In genomic region chr11:97450305-97450922, GRCm38 (mm10) we compare ENCODE assay signal across 8 mouse cellular contexts. TPM values are rescaled to one million over a fixed set of nuclear protein-coding genes. Genes with fewer than 3 reads are reported as not detected.
DNase-seq lines count a peak whose midpoint lies in the region; ATAC-seq lines count a peak whose summit lies in the region.

No protein-coding gene starts in this region.

- peaks cover 58% of the 10 kb centered on the region for H3K4me1 ChIP-seq in heart, embryonic 10.5 days
- H3K4me1 ChIP-seq in limb, embryonic 15.5 days, result peaks cover 49% of the 10 kb centered on the region
- H3K4me1 ChIP-seq in neural tube, embryonic 13.5 days (replicated peaks), result peaks cover 61% of the 10 kb centered on the region

- peak overlapping the region; percentile 73 for H3K4me2 ChIP-seq in limb, embryonic 15.5 days
- H3K4me2 ChIP-seq in neural tube, embryonic 13.5 days, result peak overlapping the region; percentile 88

- H3K27ac ChIP-seq in heart, embryonic 10.5 days, result peak overlapping the region; percentile 84
- peak overlapping the region; percentile 89 for H3K27ac ChIP-seq in limb, embryonic 15.5 days
- H3K27ac ChIP-seq in neural tube, embryonic 13.5 days (replicated peaks), result peak overlapping the region; percentile 84

- peak; percentile 75 to 86 for DNase-seq in adrenal gland, adult (ENCODE audit: inconsistent age in 2 of 2, low spot score in 1 of 2)
- DNase-seq in adrenal gland, postnatal 4 days (ENCODE audit: low spot score in 2 of 2), result no peak
- DNase-seq in urinary bladder, postnatal 14 days (ENCODE audit: low spot score), result peak; percentile 47
- DNase-seq in urinary bladder, postnatal 10 days (ENCODE audit: low spot score), result no peak
- DNase-seq in heart, embryonic 10.5 days (ENCODE audit: low spot score), result no peak
- no peak for DNase-seq in embryo, embryonic 10.5 days (ENCODE audit: low spot score)

- H3K9me3 ChIP-seq in heart, embryonic 10.5 days, result no peaks in the 10 kb centered on the region
- H3K9me3 ChIP-seq in limb, embryonic 15.5 days, result no peaks in the 10 kb centered on the region
- no peaks in the 10 kb centered on the region for H3K9me3 ChIP-seq in neural tube, embryonic 13.5 days

- no peaks in the 10 kb centered on the region for H3K27me3 ChIP-seq in heart, embryonic 10.5 days (ENCODE audit: insufficient read depth, poor library complexity, severe bottlenecking)
- H3K27me3 ChIP-seq in limb, embryonic 15.5 days, result no peaks in the 10 kb centered on the region
- H3K27me3 ChIP-seq in neural tube, embryonic 13.5 days, result no peaks in the 10 kb centered on the region

- 43% methylated on average over 10 of the region's 10 CpGs for WGBS in heart, embryonic 10.5 days
- WGBS in limb, embryonic 15.5 days, result 20% methylated on average over 10 of the region's 10 CpGs
- 29% methylated on average over 10 of the region's 10 CpGs for WGBS in neural tube, embryonic 13.5 days

- peak overlapping the region; percentile 40; the same call in 1 of the 2 replicates for H3K9ac ChIP-seq in limb, embryonic 15.5 days
- peak overlapping the region; percentile 86 for H3K9ac ChIP-seq in neural tube, embryonic 13.5 days

- peak; percentile 17; the same call in 1 of the 2 replicates for ATAC-seq in limb, embryonic 15.5 days (ENCODE audit: insufficient number of reproducible peaks, low FRiP score, low TSS enrichment, low read depth)
- peak; percentile 67 for ATAC-seq in neural tube, embryonic 13.5 days (ENCODE audit: low read depth)

- peaks cover 100% of the 10 kb centered on the region for H3K36me3 ChIP-seq in heart, embryonic 10.5 days
- H3K36me3 ChIP-seq in limb, embryonic 15.5 days, result peaks cover 72% of the 10 kb centered on the region
- H3K36me3 ChIP-seq in neural tube, embryonic 13.5 days, result peaks cover 57% of the 10 kb centered on the region

- H3K4me3 ChIP-seq in heart, embryonic 10.5 days, result peak overlapping the region; percentile 55
- peak overlapping the region; percentile 54 for H3K4me3 ChIP-seq in limb, embryonic 15.5 days
- peak overlapping the region; percentile 65 for H3K4me3 ChIP-seq in neural tube, embryonic 13.5 days

RNA-seq across cellular contexts. Expression of gene Arhgap23, which starts 35.1 kb away (rescaled TPM):
- total RNA-seq in adrenal gland, postnatal 4 days (2021), result 10 to 100 TPM; 37.9 to 38.6 TPM
- polyA plus RNA-seq in heart, embryonic 10.5 days (2016; fragmentation: Nextera tagmentation; extraction: Ambion mirVana), result 6.8 and 7.8 TPM in 2 replicates
- 7.8 and 8.4 TPM in 2 replicates for polyA plus RNA-seq in limb, embryonic 15.5 days (2015; fragmentation: Nextera tagmentation; extraction: Ambion mirVana)
- polyA plus RNA-seq in neural tube, embryonic 13.5 days (2015; fragmentation: Nextera tagmentation; extraction: Ambion mirVana), result 6.8 and 7.4 TPM in 2 replicates

RNA-seq across cellular contexts. Expression of gene 4933428G20Rik, which starts 49.7 kb away (rescaled TPM):
- total RNA-seq in adrenal gland, postnatal 4 days (2021), result under 1 TPM; 0.37 to 0.48 TPM
- 1.3 TPM in 2 replicates for polyA plus RNA-seq in heart, embryonic 10.5 days (2016; fragmentation: Nextera tagmentation; extraction: Ambion mirVana)
- 0.93 and 1.1 TPM in 2 replicates for polyA plus RNA-seq in limb, embryonic 15.5 days (2015; fragmentation: Nextera tagmentation; extraction: Ambion mirVana)
- 0.81 and 1.1 TPM in 2 replicates for polyA plus RNA-seq in neural tube, embryonic 13.5 days (2015; fragmentation: Nextera tagmentation; extraction: Ambion mirVana)

Comparison
In these comparisons a context has a peak if more than half of its experiments do, and no peak if none do; other contexts are left out.
1. DNase-seq: peak in adrenal gland, adult (2 of 2) and urinary bladder, postnatal 14 days (single experiment); none in adrenal gland, postnatal 4 days (0 of 2), urinary bladder, postnatal 10 days (single experiment), heart, embryonic 10.5 days (single experiment) and embryo, embryonic 10.5 days (single experiment).
2. Peak in every context shown above with its lines, with median percentiles within 50 percentile points of each other: H3K27ac ChIP-seq and H3K4me3 ChIP-seq.